Mouse (Mus musculus) liver, embryonic 14.5 days (tissue): ENCODE results near the gene 0610010K14Rik. TPM values are rescaled to one million over a fixed set of nuclear protein-coding genes. Genes with fewer than 3 reads are reported as not detected.
A peak's percentile ranks its signal among the peaks of the same experiment; 100 is the strongest.

Experiments
- ATAC-seq: fragments of 200-750 bp; cut with Nextera tagmentation; 2 replicates; pipeline ENCODE4 v1.8.0; 2017; ENCODE audit warnings: moderate number of reproducible peaks, mild to moderate bottlenecking, moderate library complexity; ENCODE audit not compliant: insufficient read depth
- DNase-seq, 3 experiments: peaks; one replicate each; pipeline ENCODE4 v3.0.0-alpha.2; 2012 to 2013; ENCODE audit warnings: low read depth in 3 of 3, low spot score in 3 of 3
- H3K27ac ChIP-seq: fragments of 300-500 bp; sonication (generic); 2 replicates; pipeline ENCODE4 v1.5.1; 2014; ENCODE audit warnings: moderate library complexity, mild to moderate bottlenecking, control low read depth, inconsistent platforms
- H3K27me3 ChIP-seq: fragments of 300-500 bp; sonication (generic); 2 replicates; pipeline ENCODE4 v1.6.1; 2014; ENCODE audit warnings: mild to moderate bottlenecking, low read length, moderate library complexity; ENCODE audit not compliant: control insufficient read depth, insufficient read depth
- H3K36me3 ChIP-seq: fragments of 300-500 bp; sonication (generic); replicated peaks from 2 replicates; pipeline ENCODE4 v1.6.1; 2014; ENCODE audit warnings: low read depth; ENCODE audit not compliant: control insufficient read depth, insufficient read depth
- H3K4me1 ChIP-seq, 2 experiments: fragments of 200-500 bp in 1 of 2; fragments of 300-500 bp in 1 of 2; sonication (generic) in 1 of 2; replicated peaks; 2 replicates each; pipeline ENCODE4 v1.6.1; 2012 to 2014; ENCODE audit warnings: antibody characterized with exemption in 1 of 2, inconsistent platforms in 1 of 2, low read length in 1 of 2; ENCODE audit not compliant: control insufficient read depth in 2 of 2, insufficient read depth in 2 of 2
- H3K4me2 ChIP-seq: fragments of 300-500 bp; sonication (generic); 2 replicates; pipeline ENCODE4 v1.6.1; 2014; ENCODE audit warnings: low read depth, mild to moderate bottlenecking, control low read depth, moderate library complexity
- H3K4me3 ChIP-seq, 2 experiments: fragments of 200-500 bp in 1 of 2; fragments of 300-500 bp in 1 of 2; sonication (generic) in 1 of 2; 2 replicates each; pipeline ENCODE4 v1.5.1; 2012 to 2014; ENCODE audit warnings: low read depth in 2 of 2, low read length in 2 of 2, mild to moderate bottlenecking in 2 of 2, control low read depth in 1 of 2, inconsistent platforms in 1 of 2, moderate library complexity in 1 of 2; ENCODE audit not compliant: insufficient read depth in 1 of 2
- H3K9ac ChIP-seq: fragments of 300-500 bp; sonication (generic); replicated peaks from 2 replicates; pipeline ENCODE4 v1.6.1; 2014; ENCODE audit warnings: mild to moderate bottlenecking, control low read depth, moderate library complexity
- H3K9me3 ChIP-seq: fragments of 300-500 bp; sonication (generic); 2 replicates; pipeline ENCODE4 v1.6.1; 2016; ENCODE audit warnings: low read length, mixed read lengths; ENCODE audit not compliant: control insufficient read depth
- CTCF ChIP-seq: IDR thresholded peaks from 2 replicates; pipeline ENCODE4 v1.5.1; 2016; ENCODE audit warnings: antibody characterized with exemption, low read depth, control low read depth
- EP300 ChIP-seq: IDR thresholded peaks from 2 replicates; pipeline ENCODE4 v1.6.1; 2016; ENCODE audit warnings: antibody characterized with exemption, low read depth
- WGBS: fragments of 180-500 bp; shearing (Covaris S2); extraction: QIAGEN DNeasy Blood & Tissue Kit; methylation state at CpG from one replicate; pipeline ENCODE4 v1.1.7; 2014; ENCODE audit not compliant: insufficient replicate concordance; 5-methylcytosine and 5-hydroxymethylcytosine counted together
- polyA plus RNA-seq, 2 experiments: library from polyadenylated mRNA; depleted of rRNA in 1 of 2; stranded (reverse) in 1 of 2; unstranded in 1 of 2; fragments of >200 nt; fragmentation: Nextera tagmentation in 1 of 2; extraction: Ambion mirVana in 1 of 2; gene quantifications; 2 replicates each; pipeline versions ENCODE4 v1.2.1 to v1.2.3; 2012 to 2014

Gene 0610010K14Rik
- polyA plus RNA-seq, 2 experiments, result 56.1 to 78.4 TPM

- Histone ChIP-seq H3K4me3 (no peak overlapping the region), H3K4me2 (no peak overlapping the region), H3K9me3 (no peaks in the 10 kb centered on the region), H3K9ac (no peak overlapping the region), H3K27me3 (peaks cover 16% of the 10 kb centered on the region), H3K36me3 (no peaks in the 10 kb centered on the region), H3K4me1 (no peaks in the 10 kb centered on the region), H3K27ac (no peak overlapping the region)
- 83% methylated on average over 4 of the region's 4 CpGs for WGBS
- DNase-seq (no peak), ATAC-seq (no peak)
- TF ChIP-seq EP300 (no peak), CTCF (no peak)
Observed at GRCm38 (mm10) chr11:70259035-70259434, 21.3 kb upstream of the 0610010K14Rik start.

GRCm38 (mm10) chr11:70254931-70255531 is 17.3 kb upstream of the 0610010K14Rik start, which contains the start of gene Alox12:
Gene Alox12 (minus strand): TSS chr11:70255353.
- TF ChIP-seq EP300 (no peak), CTCF (peak; percentile 35; the same call in 1 of the 2 replicates)
- DNase-seq, result no peak

GRCm38 (mm10) chr11:70254337-70254736 is 16.6 kb upstream of the 0610010K14Rik start:
- Histone ChIP-seq H3K36me3 (no peaks in the 10 kb centered on the region), H3K4me2 (peak overlapping the region; percentile 36; the same call in 1 of the 2 replicates), H3K4me1 (0 out of 4 replicates have a peak, but pooled peaks cover 0 to 2% of the 10 kb centered on the region in 2 experiments), H3K27me3 (peaks cover 30% of the 10 kb centered on the region), H3K4me3 (0 out of 4 replicates have a peak overlapping the region, but pooled peaks of 1 of the 2 experiments have one; percentile 15), H3K9me3 (no peaks in the 10 kb centered on the region), H3K9ac (no peak overlapping the region; the same call in 1 of the 2 replicates), H3K27ac (no peak overlapping the region)
- ATAC-seq (no peak), DNase-seq (no peak)
- 4% methylated on average over 18 of the region's 18 CpGs for WGBS
- TF ChIP-seq EP300, result no peak

More at GRCm38 (mm10) chr11:70254931-70255531, 17.3 kb upstream of the 0610010K14Rik start, which contains the start of gene Alox12:
- Histone ChIP-seq H3K27me3 (peaks cover 30% of the 10 kb centered on the region), H3K27ac (no peak within 1 kb of the TSS), H3K4me2 (peak within 1 kb of the TSS; percentile 36), H3K4me3 (peak within 1 kb of the TSS; percentile 25 to 26; a peak in 2 of 4 replicates), H3K36me3 (no peaks in the 10 kb centered on the region), H3K9ac (no peak within 1 kb of the TSS; the same call in 1 of the 2 replicates), H3K4me1 (0 out of 4 replicates have a peak, but pooled peaks cover 0 to 2% of the 10 kb centered on the region in 2 experiments), H3K9me3 (no peaks in the 10 kb centered on the region)
- no peak for ATAC-seq
- WGBS, result 5% methylated on average over 25 of the region's 25 CpGs

GRCm38 (mm10) chr11:70251853-70252252 is 14.1 kb upstream of the 0610010K14Rik start:
- ATAC-seq (no peak), DNase-seq (no peak)
- Histone ChIP-seq H3K9ac (no peak overlapping the region), H3K4me3 (no peak overlapping the region), H3K4me1 (0 out of 4 replicates have a peak, but pooled peaks cover 0 to 2% of the 10 kb centered on the region in 2 experiments), H3K36me3 (no peaks in the 10 kb centered on the region), H3K27me3 (peaks cover 30% of the 10 kb centered on the region), H3K4me2 (no peak overlapping the region), H3K27ac (no peak overlapping the region), H3K9me3 (no peaks in the 10 kb centered on the region)
- TF ChIP-seq CTCF (no peak), EP300 (no peak)
- 54% methylated on average over 8 of the region's 8 CpGs for WGBS

- WGBS, result 17% methylated on average over 11 of the region's 11 CpGs
- ATAC-seq (no peak), DNase-seq (no peak)
- H3K4me2 ChIP-seq, result no peak overlapping the region
- 0 out of 4 replicates have a peak, but pooled peaks cover 0 to 2% of the 10 kb centered on the region in 2 experiments for H3K4me1 ChIP-seq
- peaks cover 25% of the 10 kb centered on the region for H3K27me3 ChIP-seq
- H3K9me3 ChIP-seq, result no peaks in the 10 kb centered on the region
- no peak for TF ChIP-seq EP300
- TF ChIP-seq CTCF, result no peak
- no peak overlapping the region for H3K27ac ChIP-seq
- no peak overlapping the region for H3K4me3 ChIP-seq
- H3K9ac ChIP-seq, result no peak overlapping the region
- no peaks in the 10 kb centered on the region for H3K36me3 ChIP-seq
Observed at GRCm38 (mm10) chr11:70250150-70250549, 12.4 kb upstream of the 0610010K14Rik start.
